Comparison of ENCODE assay signal across 9 mouse cellular contexts in the genomic region with DNA sequence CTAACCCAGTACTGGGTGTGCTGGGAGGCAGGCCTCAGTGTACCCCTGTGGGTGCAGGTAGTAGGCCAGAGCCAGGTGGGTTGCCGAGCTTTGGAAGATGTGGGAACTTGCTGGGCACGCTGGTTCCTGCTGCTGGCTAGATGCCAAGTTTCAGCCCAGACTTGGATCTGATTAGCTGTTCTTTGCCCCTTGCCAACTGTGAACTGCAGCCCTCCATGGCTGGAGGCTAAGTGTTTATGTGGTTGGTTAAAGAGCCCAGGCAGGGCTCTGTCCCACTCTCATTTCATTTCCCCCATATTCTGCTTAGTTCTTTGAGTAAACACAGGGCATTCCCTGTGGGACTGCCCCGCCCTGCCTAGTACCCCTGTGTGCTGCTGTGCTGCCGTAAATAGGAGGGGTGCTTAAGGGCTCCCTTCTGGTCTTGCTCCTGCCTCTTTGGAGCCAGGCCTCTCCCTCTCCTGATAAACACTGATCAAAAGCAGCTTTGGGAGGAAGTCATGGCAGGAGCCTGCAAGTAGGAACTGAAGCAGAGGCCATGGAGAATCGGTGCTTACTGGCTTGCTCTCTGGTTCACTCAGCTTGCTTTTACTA.
DNase-seq lines count a peak whose midpoint lies in the region; ATAC-seq and TF ChIP-seq lines count a peak whose summit lies in the region.
"Had no signal": no experiment of that assay in that cellular context is flagged by ENCODE, and none has a peak within 500 bp of the region (broad histone marks: within the 10 kb centered on the region; RNA-seq: fewer than 3 reads in every experiment).

No protein-coding gene starts in this region.

- H3K36me3 ChIP-seq in neural tube, embryonic 12.5 days = no peaks in the 10 kb centered on the region
- H3K36me3 ChIP-seq in myocyte (ENCODE audit: control insufficient read depth, insufficient read depth) = no peaks in the 10 kb centered on the region
- H3K36me3 ChIP-seq: liver, embryonic 15.5 days had no signal

- H3K9ac ChIP-seq in neural tube, embryonic 12.5 days = no peak overlapping the region
- H3K9ac ChIP-seq: liver, embryonic 15.5 days had no signal

- DNase-seq in adrenal gland, postnatal 10 days = peak; percentile 57
- no peak for DNase-seq in adrenal gland, adult 2 months
- no peak for DNase-seq in neural tube, embryonic 10.5 days (ENCODE audit: extremely low spot score, low spot score)
- DNase-seq in kidney, adult 9 months = peak; percentile 70
- DNase-seq in natural killer cell, adult 2 months (ENCODE audit: low spot score in 2 of 2) = no peak
- no peak for DNase-seq in spleen, postnatal 14 days (ENCODE audit: low spot score in 2 of 2)

- no peak overlapping the region for H3ac ChIP-seq in myocyte (ENCODE audit: control insufficient read depth, insufficient read length)

- H3K79me2 ChIP-seq in myocyte (ENCODE audit: control insufficient read depth, insufficient read depth) = peaks cover 82% of the 10 kb centered on the region

- H3K4me1 ChIP-seq in neural tube, embryonic 12.5 days = peaks cover 82% of the 10 kb centered on the region

- H3K4me2 ChIP-seq in neural tube, embryonic 12.5 days (replicated peaks) = no peak overlapping the region; the same call in 1 of the 2 replicates
- peak overlapping the region; percentile 45 for H3K4me2 ChIP-seq in myocyte (ENCODE audit: low read depth)
- H3K4me2 ChIP-seq: liver, embryonic 15.5 days had no signal

- peak overlapping the region; percentile 53 for H3K27ac ChIP-seq in neural tube, embryonic 12.5 days
- H3K27ac ChIP-seq: liver, embryonic 15.5 days had no signal

- H3K9me3 ChIP-seq in neural tube, embryonic 12.5 days = no peaks in the 10 kb centered on the region
- H3K9me3 ChIP-seq: liver, embryonic 15.5 days had no signal

- H3K4me3 ChIP-seq in neural tube, embryonic 12.5 days = no peak overlapping the region
- H3K4me3 ChIP-seq in myocyte = no peak overlapping the region
- H3K4me3 ChIP-seq: liver, embryonic 15.5 days had no signal

- TF ChIP-seq POLR2A in myocyte (IDR thresholded peaks at IDR 0.05; ENCODE audit: insufficient read length, low read depth) = no peak

- 47% methylated on average over 5 of the region's 5 CpGs for WGBS in neural tube, embryonic 12.5 days

- no peaks in the 10 kb centered on the region for H3K27me3 ChIP-seq in neural tube, embryonic 12.5 days (replicated peaks)
- H3K27me3 ChIP-seq in myocyte (ENCODE audit: control insufficient read depth, insufficient read depth, insufficient read length) = no peaks in the 10 kb centered on the region
- H3K27me3 ChIP-seq: liver, embryonic 15.5 days had no signal

- ATAC-seq in neural tube, embryonic 12.5 days (ENCODE audit: low FRiP score, low read depth) = no peak

TF ChIP-seq in myocyte, 11 proteins besides CTCF, POLR2A, EP300 and RAD21:
- no peak for TF ChIP-seq MYOG (IDR thresholded peaks at IDR 0.05; ENCODE audit: control insufficient read depth in 1 of 3, insufficient read depth in 1 of 3, insufficient read length in 2 of 3, low read depth in 2 of 3)
- no peak for TF ChIP-seq TCF3 (IDR thresholded peaks at IDR 0.05; ENCODE audit: insufficient read length, low read depth)
- TF ChIP-seq POLR2AphosphoS2 (IDR thresholded peaks at IDR 0.05; ENCODE audit: insufficient read length, low read depth) = no peak
- TF ChIP-seq REST (IDR thresholded peaks at IDR 0.05; ENCODE audit: insufficient read depth, insufficient read length) = no peak
- no peak for TF ChIP-seq MAX (IDR thresholded peaks at IDR 0.05; ENCODE audit: low read depth)
- TF ChIP-seq USF1 (IDR thresholded peaks at IDR 0.05; ENCODE audit: low read depth) = no peak
- no peak for TF ChIP-seq E2F4 (IDR thresholded peaks at IDR 0.05; ENCODE audit: insufficient read depth)
- no peak for TF ChIP-seq TCF12 (IDR thresholded peaks at IDR 0.05; ENCODE audit: insufficient read depth, poor library complexity, severe bottlenecking)
- TF ChIP-seq MYOD1 (IDR thresholded peaks at IDR 0.05; ENCODE audit: control insufficient read depth in 1 of 3, insufficient read length in 2 of 3, low read depth in 2 of 3) = no peak

Comparison
In these comparisons a context has a peak if more than half of its experiments do, and no peak if none do; other contexts are left out.
1. DNase-seq: peak in adrenal gland, postnatal 10 days (single experiment) and kidney, adult 9 months (single experiment); none in adrenal gland, adult 2 months (single experiment), neural tube, embryonic 10.5 days (single experiment), natural killer cell, adult 2 months (0 of 2) and spleen, postnatal 14 days (0 of 2).